Mouse (Mus musculus) liver, embryonic 12.5 days (tissue): ENCODE data around the gene Tspan9. TPM values are rescaled to one million over a fixed set of nuclear protein-coding genes. Genes with fewer than 3 reads are reported as not detected.

Source experiments
- ATAC-seq: fragments of 200-750 bp; cut with Nextera tagmentation; 2 replicates; pipeline ENCODE4 v1.8.0; 2017; ENCODE audit warnings: moderate number of reproducible peaks, mild to moderate bottlenecking, moderate library complexity
- H3K27ac ChIP-seq: fragments of 300-500 bp; sonication (generic); 2 replicates; pipeline ENCODE4 v1.5.1; 2016; ENCODE audit warnings: mild to moderate bottlenecking
- H3K27me3 ChIP-seq: fragments of 300-500 bp; sonication (generic); replicated peaks from 2 replicates; pipeline ENCODE4 v1.6.1; 2016; ENCODE audit warnings: mild to moderate bottlenecking, moderate library complexity
- H3K36me3 ChIP-seq: fragments of 300-500 bp; sonication (generic); 2 replicates; pipeline ENCODE4 v1.6.1; 2016; ENCODE audit warnings: mild to moderate bottlenecking, moderate library complexity
- H3K4me1 ChIP-seq: fragments of 300-500 bp; sonication (generic); 2 replicates; pipeline ENCODE4 v1.6.1; 2016
- H3K4me2 ChIP-seq: fragments of 300-500 bp; sonication (generic); 2 replicates; pipeline ENCODE4 v1.6.1; 2016; ENCODE audit warnings: mild to moderate bottlenecking, moderate library complexity
- H3K4me3 ChIP-seq: fragments of 300-500 bp; sonication (generic); 2 replicates; pipeline ENCODE4 v1.5.1; 2016; ENCODE audit warnings: mild to moderate bottlenecking, moderate library complexity
- H3K9ac ChIP-seq: fragments of 300-500 bp; sonication (generic); 2 replicates; pipeline ENCODE4 v1.6.1; 2016; ENCODE audit warnings: mild to moderate bottlenecking, moderate library complexity
- H3K9me3 ChIP-seq: fragments of 300-500 bp; sonication (generic); replicated peaks from 2 replicates; pipeline ENCODE4 v1.6.1; 2016; ENCODE audit warnings: mild to moderate bottlenecking, moderate library complexity
- WGBS: fragments of 180-500 bp; shearing (Covaris S2); methylation state at CpG from one replicate; pipeline ENCODE4 v1.1.7; 2016; ENCODE audit not compliant: insufficient replicate concordance; 5-methylcytosine and 5-hydroxymethylcytosine counted together
- polyA plus RNA-seq: library from polyadenylated mRNA; unstranded; fragments of >200 nt; fragmentation: Nextera tagmentation; extraction: Ambion mirVana; gene quantifications from 2 replicates; pipeline ENCODE4 v1.2.1, GENCODE M21; 2016

Tspan9 gene
- 23.3 and 26.4 TPM in 2 replicates for polyA plus RNA-seq

DNA sequence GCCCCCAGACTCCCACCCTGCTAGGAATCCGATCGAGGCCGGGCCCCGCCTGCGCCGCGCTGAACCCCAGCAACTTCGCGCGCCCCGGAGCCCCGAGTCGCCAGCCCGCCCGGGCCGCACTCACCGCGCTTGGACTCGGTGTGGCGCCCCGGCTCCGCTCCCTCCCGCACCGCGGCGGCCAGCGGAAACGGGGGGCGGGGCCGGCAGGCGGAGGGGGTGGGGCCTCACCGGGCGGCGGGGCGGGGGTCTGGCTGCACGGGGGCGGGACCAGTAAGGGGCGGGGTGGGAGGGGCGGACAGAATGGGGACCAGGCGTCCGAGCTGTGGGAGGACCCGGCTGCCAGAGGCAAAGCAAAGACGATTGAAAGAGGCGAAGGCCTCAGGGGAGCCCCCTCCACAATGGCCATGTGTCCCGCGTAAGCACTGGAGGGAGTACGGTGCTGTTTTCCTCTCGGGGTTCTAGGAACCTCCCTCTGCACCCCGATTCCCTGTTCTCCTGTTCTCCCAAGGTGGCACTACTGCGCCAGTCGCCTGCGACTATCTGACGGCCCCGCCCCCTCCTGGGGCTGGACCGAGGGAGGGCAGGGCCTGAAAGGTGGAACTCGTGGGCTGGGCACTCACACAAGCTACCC, at the start of gene Tspan9:
Gene Tspan9, minus strand, starts transcription at position 205 of the 631 bp plus-strand sequence.
- H3K27me3 ChIP-seq, result peaks cover 27% of the 10 kb centered on the region
- peak within 1 kb of the TSS; percentile 57 for H3K4me3 ChIP-seq
- H3K9ac ChIP-seq, result peak within 1 kb of the TSS; percentile 67
- H3K9me3 ChIP-seq, result no peaks in the 10 kb centered on the region
- H3K4me2 ChIP-seq, result peak within 1 kb of the TSS; percentile 87
- no peaks in the 10 kb centered on the region for H3K36me3 ChIP-seq
- H3K27ac ChIP-seq, result peak within 1 kb of the TSS; percentile 36; the same call in 1 of the 2 replicates
- ATAC-seq, result peak; percentile 83
- WGBS, result under 1% methylated on average over 47 of the region's 56 CpGs
- H3K4me1 ChIP-seq, result peaks cover 17% of the 10 kb centered on the region

DNA sequence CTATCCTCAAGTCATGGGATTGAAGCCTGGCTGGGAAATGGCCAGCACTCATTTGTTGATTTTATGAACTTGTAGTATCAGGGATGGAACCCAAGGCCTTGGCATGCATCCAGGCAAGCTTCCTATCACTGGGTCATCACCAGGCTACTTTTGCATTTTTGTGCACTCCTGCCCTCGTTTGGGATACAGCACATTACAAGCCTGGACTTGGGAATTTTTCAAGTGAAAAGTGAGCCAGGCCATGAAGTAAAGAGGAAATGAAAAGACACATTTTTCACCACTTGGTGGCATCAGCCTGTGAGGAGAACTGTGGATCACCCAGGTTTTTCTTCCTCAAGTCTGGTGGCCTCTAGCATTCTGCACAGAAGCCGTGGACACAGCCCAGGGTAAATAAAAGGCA, 40.1 kb upstream of the Tspan9 start:
- no peak overlapping the region for H3K9ac ChIP-seq
- H3K4me3 ChIP-seq, result no peak overlapping the region
- H3K4me2 ChIP-seq, result no peak overlapping the region
- H3K9me3 ChIP-seq, result no peaks in the 10 kb centered on the region
- H3K27ac ChIP-seq, result no peak overlapping the region
- H3K27me3 ChIP-seq, result no peaks in the 10 kb centered on the region
- H3K36me3 ChIP-seq, result no peaks in the 10 kb centered on the region
- no peak for ATAC-seq
- 43% methylated on average over 2 of the region's 2 CpGs for WGBS
- no peaks in the 10 kb centered on the region for H3K4me1 ChIP-seq

DNA sequence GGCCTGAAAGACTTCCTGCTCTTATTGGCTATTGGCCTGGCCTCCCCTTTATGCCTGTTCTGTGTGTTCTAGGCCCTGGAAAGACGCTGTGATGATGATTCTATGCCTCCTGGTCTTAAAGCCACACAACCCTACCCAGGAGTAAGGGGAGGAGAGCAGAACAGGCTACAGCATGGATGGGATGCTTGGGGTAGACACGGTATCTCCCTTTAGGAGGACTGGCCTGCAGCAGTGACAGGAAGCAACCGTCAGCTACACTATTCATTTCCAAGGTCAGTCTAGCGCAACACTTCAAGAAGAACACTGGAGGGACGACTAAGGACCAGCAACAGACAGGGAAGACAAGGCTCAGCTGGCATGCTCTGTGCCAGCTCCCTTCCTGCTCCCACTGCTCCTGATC, 37.8 kb upstream of the Tspan9 start:
- 59% methylated on average over 5 of the region's 5 CpGs for WGBS
- no peak overlapping the region for H3K4me3 ChIP-seq
- H3K9me3 ChIP-seq, result no peaks in the 10 kb centered on the region
- H3K9ac ChIP-seq, result no peak overlapping the region
- ATAC-seq, result no peak
- no peaks in the 10 kb centered on the region for H3K4me1 ChIP-seq
- no peak overlapping the region for H3K27ac ChIP-seq
- H3K4me2 ChIP-seq, result no peak overlapping the region
- no peaks in the 10 kb centered on the region for H3K27me3 ChIP-seq
- no peaks in the 10 kb centered on the region for H3K36me3 ChIP-seq

DNA sequence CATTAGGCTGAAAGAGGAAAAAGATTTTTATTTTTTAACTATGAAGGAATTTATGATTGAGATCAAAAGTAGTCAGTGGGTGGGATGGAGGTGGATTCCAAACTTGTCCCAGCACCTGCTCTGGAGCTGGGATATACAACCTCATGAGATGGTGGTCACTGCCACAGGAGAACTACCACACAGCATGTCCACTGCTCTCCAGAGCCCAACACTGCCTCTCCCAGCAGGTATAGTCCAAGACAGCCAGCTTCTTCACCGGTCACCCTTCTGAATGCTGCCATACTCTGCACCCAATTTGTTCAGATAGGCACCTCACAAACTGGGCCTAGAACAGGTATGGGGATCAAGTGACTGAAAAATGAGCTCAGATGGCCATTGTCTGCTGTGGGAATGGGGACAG, 36.3 kb upstream of the Tspan9 start:
- Histone ChIP-seq H3K9me3 (no peaks in the 10 kb centered on the region), H3K27ac (no peak overlapping the region), H3K4me3 (no peak overlapping the region), H3K36me3 (no peaks in the 10 kb centered on the region), H3K27me3 (no peaks in the 10 kb centered on the region), H3K4me2 (no peak overlapping the region), H3K4me1 (no peaks in the 10 kb centered on the region), H3K9ac (no peak overlapping the region)
- 73% methylated on average over 1 of the region's 1 CpGs for WGBS
- no peak for ATAC-seq

DNA sequence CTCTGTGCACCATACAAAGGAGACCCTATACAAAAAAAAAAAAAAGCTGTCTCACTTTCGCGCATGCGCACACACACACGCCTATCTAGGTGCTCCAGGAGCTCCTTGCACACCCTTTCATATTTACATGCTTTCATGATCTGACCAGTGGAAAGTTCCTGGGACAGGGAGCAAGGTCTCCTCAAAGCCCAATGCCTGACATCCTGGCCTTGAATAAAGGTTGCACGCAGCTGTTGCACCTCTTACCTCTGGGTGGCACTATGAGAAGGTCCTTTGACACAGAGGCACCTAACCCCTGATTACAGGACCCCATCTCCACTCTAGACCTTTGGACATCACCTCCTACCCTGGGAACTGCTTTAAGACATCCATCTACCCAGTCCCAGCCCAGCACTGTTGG, 35.9 kb upstream of the Tspan9 start:
- no peaks in the 10 kb centered on the region for H3K9me3 ChIP-seq
- no peaks in the 10 kb centered on the region for H3K27me3 ChIP-seq
- no peaks in the 10 kb centered on the region for H3K36me3 ChIP-seq
- no peak overlapping the region for H3K4me2 ChIP-seq
- no peaks in the 10 kb centered on the region for H3K4me1 ChIP-seq
- no peak for ATAC-seq
- H3K9ac ChIP-seq, result no peak overlapping the region
- 66% methylated on average over 5 of the region's 5 CpGs for WGBS
- H3K4me3 ChIP-seq, result no peak overlapping the region
- H3K27ac ChIP-seq, result no peak overlapping the region

DNA sequence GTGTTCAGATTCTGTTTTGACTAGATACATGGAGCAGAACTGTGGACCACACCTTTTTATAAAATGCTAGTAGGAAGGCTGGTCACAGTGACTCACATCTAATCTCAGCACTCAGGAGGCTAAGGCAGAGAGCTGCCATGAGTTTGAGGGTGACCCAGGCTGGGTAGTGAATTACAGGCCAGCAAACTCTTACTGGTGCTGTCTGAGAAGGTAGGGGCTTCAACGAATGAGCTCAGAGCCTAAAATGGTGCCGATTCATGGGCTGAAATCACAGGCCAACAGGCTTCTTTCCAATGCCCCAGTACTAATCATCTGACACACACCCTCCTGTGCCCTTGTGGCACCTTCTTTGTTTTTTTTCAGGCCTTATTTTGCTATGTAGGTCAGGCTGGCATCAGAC, 35.3 kb upstream of the Tspan9 start:
- H3K9ac ChIP-seq, result no peak overlapping the region
- ATAC-seq, result no peak
- H3K27me3 ChIP-seq, result no peaks in the 10 kb centered on the region
- no peak overlapping the region for H3K27ac ChIP-seq
- H3K9me3 ChIP-seq, result no peaks in the 10 kb centered on the region
- no peaks in the 10 kb centered on the region for H3K4me1 ChIP-seq
- no peaks in the 10 kb centered on the region for H3K36me3 ChIP-seq
- no peak overlapping the region for H3K4me3 ChIP-seq
- WGBS, result 63% methylated on average over 2 of the region's 2 CpGs
- no peak overlapping the region for H3K4me2 ChIP-seq

DNA sequence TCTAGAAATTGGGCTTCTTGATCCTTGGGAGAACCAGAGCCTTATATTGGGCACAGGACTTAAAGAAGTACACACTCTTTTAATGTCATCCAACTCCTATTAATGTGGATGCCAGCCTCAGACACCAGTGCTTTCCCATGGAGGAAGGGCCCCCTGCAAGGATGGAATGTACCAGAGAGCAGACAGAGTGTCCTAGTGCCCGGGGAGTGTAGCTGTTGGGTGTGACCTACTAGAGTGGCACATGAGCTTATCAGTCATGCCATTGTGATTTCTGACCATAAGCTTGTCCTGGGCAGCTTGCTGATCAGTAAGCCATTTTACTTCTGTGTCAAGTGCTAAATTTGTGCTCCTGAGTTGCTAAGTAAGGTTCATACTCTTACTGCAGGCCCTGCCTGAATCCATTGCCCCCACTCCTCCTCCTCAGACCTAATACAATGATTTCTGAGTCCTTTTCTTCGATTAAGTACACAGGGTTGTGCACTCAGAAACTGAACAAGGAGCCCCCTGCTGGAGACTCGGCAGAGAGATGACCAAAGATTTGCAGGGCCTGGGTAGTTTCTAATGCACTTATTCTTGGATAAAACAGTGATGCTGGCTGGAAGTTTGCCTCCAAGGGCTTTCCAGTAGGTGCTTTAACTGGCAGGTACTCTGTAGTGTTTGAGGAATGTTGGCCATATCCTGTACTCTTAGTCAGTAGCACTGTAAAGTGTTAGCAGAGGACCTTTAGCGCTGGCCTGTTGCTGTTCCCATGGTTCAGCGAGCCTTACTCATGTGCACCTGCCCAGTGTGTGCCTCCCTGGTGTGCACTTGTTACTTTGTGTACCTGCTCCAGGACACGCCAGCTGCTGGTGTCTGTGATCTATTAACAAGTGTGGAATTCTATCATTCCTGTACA, 25.6 kb upstream of the Tspan9 start:
- ATAC-seq, result no peak
- 44% methylated on average over 6 of the region's 6 CpGs for WGBS
- Histone ChIP-seq H3K9me3 (no peaks in the 10 kb centered on the region), H3K4me3 (no peak overlapping the region), H3K4me2 (no peak overlapping the region), H3K27ac (no peak overlapping the region), H3K4me1 (no peaks in the 10 kb centered on the region), H3K36me3 (no peaks in the 10 kb centered on the region), H3K9ac (no peak overlapping the region), H3K27me3 (no peaks in the 10 kb centered on the region)

DNA sequence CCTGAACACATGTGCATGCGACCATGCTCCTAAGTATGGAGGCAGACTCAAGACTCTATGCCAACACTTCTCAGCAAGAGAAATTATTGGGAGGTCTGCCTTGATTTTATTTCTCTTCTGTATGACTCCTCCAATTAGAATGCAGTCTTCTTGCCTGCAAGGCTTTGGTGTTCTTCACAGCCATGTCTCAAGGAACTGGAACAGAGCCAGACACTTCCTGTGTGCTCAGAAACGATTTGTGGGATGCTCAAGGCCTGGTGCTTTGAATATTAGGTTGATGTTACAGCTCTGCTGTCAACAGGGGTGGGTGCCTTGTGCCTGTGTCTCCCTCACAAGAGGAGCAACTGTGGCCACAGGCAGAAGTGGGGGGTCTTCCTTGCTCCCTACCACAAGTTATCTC, 22.2 kb upstream of the Tspan9 start:
- Histone ChIP-seq H3K27ac (no peak overlapping the region), H3K27me3 (no peaks in the 10 kb centered on the region), H3K4me2 (no peak overlapping the region), H3K36me3 (no peaks in the 10 kb centered on the region), H3K4me3 (no peak overlapping the region), H3K4me1 (no peaks in the 10 kb centered on the region), H3K9ac (no peak overlapping the region), H3K9me3 (no peaks in the 10 kb centered on the region)
- ATAC-seq, result no peak
- 50% methylated on average over 2 of the region's 2 CpGs for WGBS

DNA sequence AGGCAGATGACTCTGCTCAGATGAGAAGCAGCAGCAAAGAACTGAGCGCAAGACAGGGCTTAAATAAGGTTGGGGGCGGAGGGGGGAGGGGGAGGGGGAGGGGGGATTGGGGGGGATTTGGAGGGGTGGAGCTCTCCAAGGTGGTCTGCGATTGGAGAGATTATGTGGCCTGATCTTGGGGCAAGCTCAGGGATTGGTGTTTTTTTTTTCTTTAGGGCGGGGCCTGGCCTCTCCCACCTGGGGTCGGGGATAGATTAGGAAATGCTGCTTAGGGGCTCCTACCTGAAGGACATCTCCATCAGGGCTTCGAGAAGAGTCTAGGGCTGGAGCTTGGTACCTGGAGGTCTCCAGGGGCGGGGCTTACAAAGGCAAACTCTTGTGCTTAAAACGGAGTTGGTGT, 21.2 kb upstream of the Tspan9 start:
- Histone ChIP-seq H3K4me3 (no peak overlapping the region), H3K27me3 (no peaks in the 10 kb centered on the region), H3K9me3 (no peaks in the 10 kb centered on the region), H3K36me3 (no peaks in the 10 kb centered on the region), H3K4me1 (no peaks in the 10 kb centered on the region), H3K9ac (no peak overlapping the region), H3K27ac (no peak overlapping the region), H3K4me2 (no peak overlapping the region)
- 66% methylated on average over 8 of the region's 8 CpGs for WGBS
- no peak for ATAC-seq

DNA sequence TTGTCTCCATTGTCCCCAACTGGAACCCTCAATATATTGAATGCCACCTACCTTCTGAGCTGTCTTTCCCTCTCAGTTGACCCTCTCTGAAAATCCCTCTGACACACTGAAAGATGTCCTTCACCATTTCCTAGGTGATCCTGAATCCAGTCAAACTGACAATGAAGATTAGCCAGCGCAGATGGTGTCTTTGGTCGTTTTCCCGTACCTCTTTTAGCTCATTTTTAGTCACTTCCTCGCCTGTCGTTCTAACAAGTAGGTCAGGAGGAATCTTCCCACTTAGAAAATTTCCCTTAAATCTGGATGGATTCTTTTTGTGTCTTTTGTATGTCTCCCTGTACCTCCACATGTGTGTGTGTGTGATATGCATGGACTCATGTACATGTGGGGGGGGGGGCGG, 15.7 kb upstream of the Tspan9 start:
- H3K9me3 ChIP-seq, result no peaks in the 10 kb centered on the region
- ATAC-seq, result no peak
- H3K27ac ChIP-seq, result no peak overlapping the region
- H3K4me3 ChIP-seq, result no peak overlapping the region
- no peak overlapping the region for H3K9ac ChIP-seq
- H3K4me2 ChIP-seq, result no peak overlapping the region
- WGBS, result 68% methylated on average over 6 of the region's 6 CpGs
- H3K4me1 ChIP-seq, result no peaks in the 10 kb centered on the region
- H3K36me3 ChIP-seq, result no peaks in the 10 kb centered on the region
- no peaks in the 10 kb centered on the region for H3K27me3 ChIP-seq

DNA sequence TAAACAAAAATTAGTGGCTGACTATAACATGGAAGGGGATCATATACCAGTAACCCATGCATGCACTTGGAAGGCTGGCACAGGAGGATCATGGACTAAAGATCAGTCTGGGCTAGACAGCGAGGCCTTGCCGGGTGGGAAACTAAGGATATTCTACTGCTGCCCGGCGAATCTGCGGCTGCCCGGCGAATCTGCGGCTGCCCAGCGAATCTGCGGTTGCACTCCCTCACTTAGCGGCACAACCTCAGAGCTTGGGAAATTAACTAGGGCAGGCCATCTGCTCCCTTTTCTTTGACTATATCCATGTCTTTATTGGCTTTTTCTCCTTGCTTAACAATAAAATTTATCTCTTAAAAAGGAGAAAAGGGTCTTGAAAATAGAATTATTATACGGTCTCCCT, 14.6 kb upstream of the Tspan9 start:
- no peak overlapping the region for H3K4me2 ChIP-seq
- no peak overlapping the region for H3K9ac ChIP-seq
- no peak overlapping the region for H3K4me3 ChIP-seq
- no peak for ATAC-seq
- no peaks in the 10 kb centered on the region for H3K4me1 ChIP-seq
- no peaks in the 10 kb centered on the region for H3K36me3 ChIP-seq
- 71% methylated on average over 12 of the region's 12 CpGs for WGBS
- no peaks in the 10 kb centered on the region for H3K9me3 ChIP-seq
- no peak overlapping the region for H3K27ac ChIP-seq
- H3K27me3 ChIP-seq, result no peaks in the 10 kb centered on the region

DNA sequence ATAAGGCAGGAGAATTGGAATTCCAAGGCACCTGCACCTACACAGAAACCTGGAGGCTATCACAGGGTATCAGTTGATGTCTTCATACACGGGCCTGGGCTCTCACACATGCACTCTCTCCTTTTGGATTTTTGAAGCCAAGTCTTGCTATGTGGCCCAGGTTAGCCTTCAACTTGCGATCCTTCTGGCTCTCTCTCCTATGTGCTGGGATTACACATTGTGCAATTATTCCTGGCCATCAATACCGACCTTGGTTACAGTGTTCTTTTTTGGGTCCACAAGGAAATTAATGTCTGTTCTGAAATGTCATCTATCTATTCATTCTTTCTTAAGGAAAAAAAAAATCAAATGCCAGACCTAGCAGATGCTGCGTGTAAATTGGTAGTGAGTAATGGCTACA, 13.1 kb upstream of the Tspan9 start:
- no peaks in the 10 kb centered on the region for H3K27me3 ChIP-seq
- H3K9me3 ChIP-seq, result no peaks in the 10 kb centered on the region
- WGBS, result 56% methylated on average over 4 of the region's 4 CpGs
- no peak overlapping the region for H3K4me3 ChIP-seq
- no peaks in the 10 kb centered on the region for H3K4me1 ChIP-seq
- H3K4me2 ChIP-seq, result no peak overlapping the region
- H3K9ac ChIP-seq, result no peak overlapping the region
- no peak overlapping the region for H3K27ac ChIP-seq
- H3K36me3 ChIP-seq, result no peaks in the 10 kb centered on the region
- no peak for ATAC-seq
